Mouse (Mus musculus) fat pad, adult 2 months (tissue): ENCODE measurements around the gene Ahcy.
"Not testable (repeated sequence)": the region's sequence is repeated elsewhere in the genome, so short reads cannot be mapped to it uniquely, and the experiment has no call there.

ENCODE experiments used
- DNase-seq: peaks from one replicate; pipeline ENCODE4 v3.0.0-alpha.2; 2011; ENCODE audit warnings: low read depth, low spot score; ENCODE audit errors: extremely low read depth

Gene Ahcy

GRCm38 (mm10) chr2:155074766-155075330 lies 551 bp upstream of the Ahcy start:
- DNase-seq, result no peak

DNA sequence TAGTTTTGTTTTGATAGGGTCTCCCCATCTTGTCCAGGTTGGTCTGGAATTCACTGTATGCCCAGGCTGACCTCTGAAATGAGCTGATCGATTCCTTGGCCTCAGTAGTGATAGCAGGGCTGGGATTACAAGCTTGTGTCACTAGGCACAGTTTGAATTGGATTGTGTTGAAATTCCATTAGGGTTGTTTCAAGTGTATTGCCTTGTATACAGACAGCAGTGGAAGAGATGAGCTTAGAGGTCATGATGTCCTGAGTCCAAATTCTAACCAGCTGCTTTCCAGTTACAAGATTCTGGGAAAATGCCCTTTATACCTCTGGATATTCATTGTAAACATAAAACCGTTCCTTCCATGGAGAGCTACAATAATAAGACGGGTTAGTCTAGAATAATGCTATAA lies 950 bp downstream of the Ahcy start:
- no peak for DNase-seq

DNA sequence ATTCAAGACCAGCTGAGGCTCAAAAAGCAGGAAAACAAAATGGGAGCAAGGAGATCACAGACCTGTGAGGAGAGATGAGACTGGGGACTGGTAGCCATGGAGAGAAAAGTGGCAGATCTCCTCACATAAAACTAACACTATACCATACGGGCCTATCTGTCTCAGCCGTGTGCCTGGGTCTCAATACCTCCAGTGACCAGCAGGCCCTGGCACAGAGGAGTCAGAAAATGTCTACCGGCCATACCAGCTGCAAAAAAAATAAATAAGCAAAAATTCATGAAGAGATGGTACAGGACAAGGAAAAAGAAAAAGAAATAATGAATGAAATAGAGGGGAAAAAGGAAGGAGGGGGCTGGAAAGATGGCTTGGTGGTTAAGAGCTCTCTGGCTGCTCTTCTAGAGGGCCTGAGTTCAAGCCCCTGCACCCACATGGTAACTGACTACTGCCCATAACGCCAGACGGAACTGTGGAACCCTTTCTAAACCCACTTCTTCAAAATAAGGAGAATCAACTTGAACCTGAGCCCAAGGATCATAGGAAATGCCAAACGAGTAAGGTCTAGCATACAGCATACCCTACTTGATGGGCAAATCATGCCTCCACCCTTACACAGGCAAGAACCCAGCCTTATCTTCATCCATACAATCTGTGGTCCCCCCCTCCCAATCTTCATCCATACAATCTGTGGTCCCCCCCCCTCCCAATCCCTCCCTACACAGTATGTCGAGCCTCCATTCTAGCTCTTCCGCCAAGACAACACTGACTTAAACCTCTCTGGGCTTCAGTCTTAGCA lies 1.7 kb downstream of the Ahcy start:
- DNase-seq, result no peak

- DNase-seq, result peak; percentile 99
Measured at GRCm38 (mm10) chr2:155071027-155071426, 3.3 kb downstream of the Ahcy start.

- no peak for DNase-seq
Measured at GRCm38 (mm10) chr2:155057361-155057760, 16.9 kb downstream of the Ahcy start.

GRCm38 (mm10) chr2:155056076-155056578 lies 18.2 kb downstream of the Ahcy start:
- no peak for DNase-seq

GRCm38 (mm10) chr2:155054672-155055071 lies 19.6 kb downstream of the Ahcy start:
- no peak for DNase-seq

DNA sequence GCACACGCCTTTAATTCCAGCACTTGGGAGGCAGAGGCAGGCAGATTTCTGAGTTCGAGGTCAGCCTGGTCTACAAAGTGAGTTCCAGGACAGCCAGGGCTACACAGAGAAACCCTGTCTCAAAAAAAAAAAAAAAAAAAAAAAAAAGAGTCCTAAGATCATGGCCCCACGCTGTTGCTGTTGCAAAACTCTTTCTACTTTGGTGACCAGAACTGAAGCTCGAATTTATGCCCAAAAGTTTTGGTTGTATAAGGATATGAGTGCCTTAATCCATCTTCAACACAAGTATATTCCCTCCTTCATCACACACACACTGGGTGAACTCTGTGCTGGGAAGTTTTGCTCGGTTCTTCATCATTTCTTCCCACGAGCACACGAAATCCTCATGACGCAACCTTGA lies 20.8 kb downstream of the Ahcy start:
- not testable (repeated sequence) for DNase-seq

DNA sequence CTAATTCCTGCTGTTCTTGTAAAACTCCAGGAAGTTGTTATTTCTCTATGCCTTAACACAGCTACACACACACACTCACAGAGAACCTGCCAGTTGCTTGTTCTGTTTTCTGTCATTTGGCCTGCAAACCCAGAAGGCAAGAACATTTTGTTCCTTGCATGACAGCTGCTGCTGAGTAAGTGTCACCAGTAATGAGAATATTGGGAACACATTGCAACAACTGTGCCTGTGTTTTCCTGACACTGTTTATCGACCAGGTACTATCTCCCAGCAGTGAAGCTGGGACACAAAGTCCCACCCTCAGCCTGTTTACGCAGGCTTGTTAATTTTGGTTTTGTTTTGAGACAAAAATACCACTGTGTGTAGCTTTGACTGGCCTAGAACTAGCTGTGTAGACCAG lies 21.6 kb downstream of the Ahcy start:
- no peak for DNase-seq

- DNase-seq, result no peak
Measured at GRCm38 (mm10) chr2:155051622-155052351, 22.5 kb downstream of the Ahcy start.

DNA sequence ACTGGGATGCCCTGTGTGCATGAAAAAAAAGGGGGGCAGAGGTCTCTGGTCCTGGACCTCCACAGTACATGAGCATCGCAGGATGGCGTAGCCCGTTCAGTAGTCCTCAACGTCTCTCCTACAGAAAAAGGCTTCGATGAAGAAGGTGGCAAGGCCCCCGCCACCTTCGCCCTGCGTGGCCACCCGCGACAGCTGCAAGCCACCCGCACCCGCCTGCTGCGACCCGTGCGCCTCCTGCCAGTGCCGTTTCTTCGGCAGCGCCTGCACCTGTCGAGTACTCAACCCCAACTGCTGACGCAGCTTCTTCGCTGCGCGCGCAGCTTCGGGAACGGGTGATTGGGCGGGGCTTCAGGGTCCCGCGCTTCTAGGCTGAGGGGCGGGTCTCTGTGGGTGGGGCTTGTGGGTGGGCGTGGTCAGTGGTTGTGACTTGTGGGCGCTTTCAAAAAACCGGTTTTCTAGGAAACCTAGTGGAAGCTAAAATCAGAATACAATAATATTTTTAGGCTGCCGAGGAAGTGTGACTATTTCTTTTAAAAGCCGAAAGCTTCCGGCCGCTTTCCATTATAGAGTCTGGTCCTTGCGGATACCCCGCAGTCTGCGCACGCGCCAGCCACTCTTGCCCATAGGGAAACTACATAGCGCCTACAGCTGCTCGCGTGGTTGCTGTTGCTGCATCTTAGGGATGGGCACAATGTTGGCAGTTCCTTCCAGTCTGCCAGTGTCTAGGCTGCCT lies 23.6 kb downstream of the Ahcy start:
- no peak for DNase-seq

- no peak for DNase-seq
Measured at GRCm38 (mm10) chr2:155050108-155050503, 24.2 kb downstream of the Ahcy start.

- DNase-seq, result no peak
Measured at GRCm38 (mm10) chr2:155047452-155048178, 26.7 kb downstream of the Ahcy start.

- DNase-seq, result no peak
Measured at GRCm38 (mm10) chr2:155046803-155047202, 27.5 kb downstream of the Ahcy start.

GRCm38 (mm10) chr2:155045075-155045474 lies 29.2 kb downstream of the Ahcy start:
- DNase-seq, result no peak

DNA sequence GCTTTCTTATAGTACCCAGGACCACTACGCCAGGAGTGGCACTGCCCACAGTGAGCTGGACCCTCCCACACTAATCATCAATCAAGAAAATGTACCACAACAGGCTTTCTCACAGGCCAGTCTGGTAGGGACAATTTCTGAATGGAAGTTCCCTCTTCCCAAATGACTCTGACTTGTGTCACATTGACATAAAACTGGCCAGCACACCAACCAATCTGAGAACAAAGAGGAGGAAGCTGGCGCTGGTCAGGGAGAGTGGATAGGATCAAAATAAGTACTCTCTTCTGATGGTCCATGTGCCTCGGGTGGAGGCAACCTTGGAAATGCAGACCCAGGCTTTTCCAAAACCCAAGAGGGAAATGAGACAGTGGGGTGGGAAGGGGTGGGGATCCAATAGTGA lies 29.8 kb downstream of the Ahcy start:
- DNase-seq, result no peak

DNA sequence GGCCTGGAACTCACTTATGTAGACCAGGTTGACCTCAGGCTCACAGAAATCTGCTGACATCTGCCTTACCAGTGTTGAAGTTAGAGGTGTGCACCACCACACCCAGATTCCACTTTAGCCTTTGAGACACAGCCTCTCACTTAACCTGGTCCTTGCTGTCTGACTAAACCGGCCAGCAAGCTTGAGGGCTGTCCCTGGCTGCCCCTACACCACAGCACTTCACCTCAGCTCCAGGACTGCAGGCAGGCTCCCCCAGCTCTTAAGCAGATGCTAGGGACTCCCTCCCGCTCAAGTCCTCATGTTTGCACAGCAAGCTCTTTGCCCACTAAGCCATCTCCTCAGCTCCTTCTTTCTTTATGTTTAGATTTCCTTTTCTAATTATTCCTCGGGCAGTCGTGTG lies 34.3 kb downstream of the Ahcy start:
- DNase-seq, result no peak

DNA sequence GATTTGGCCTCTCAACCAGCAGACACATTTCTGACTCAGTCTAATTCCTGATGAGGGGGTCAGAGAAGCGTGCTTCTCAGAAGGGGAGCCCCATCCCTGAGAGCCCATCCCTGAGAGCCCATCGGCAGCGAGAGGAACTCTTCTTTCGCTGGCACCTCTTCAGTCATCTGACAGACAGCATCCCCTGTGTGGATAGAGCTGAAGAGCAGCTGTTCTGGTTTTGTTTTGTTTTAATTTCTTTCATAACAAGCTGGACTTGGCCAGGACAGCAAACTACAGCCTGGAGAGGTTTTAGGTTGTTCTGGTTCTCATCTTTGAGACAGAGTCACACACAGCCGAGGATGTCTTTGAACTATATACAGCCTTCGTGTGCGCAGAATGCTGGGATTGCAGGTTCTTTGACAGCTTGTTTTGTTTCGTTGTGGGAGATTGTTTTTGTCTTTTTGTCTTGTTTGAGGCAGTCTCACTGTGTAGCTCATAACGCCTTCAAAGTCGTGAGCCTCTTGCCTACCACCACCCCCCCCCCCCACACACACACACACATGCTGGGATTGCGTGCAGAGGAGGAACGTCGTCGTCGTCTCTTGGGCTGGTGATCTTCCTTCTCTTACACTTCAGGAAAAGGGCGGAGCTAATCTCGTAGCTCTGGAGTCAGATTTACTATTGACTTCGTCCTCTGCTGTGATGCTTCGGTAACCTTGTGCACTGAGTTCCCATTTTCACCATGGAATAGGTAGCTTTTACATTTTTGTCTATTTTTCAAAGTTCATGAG lies 41.2 kb downstream of the Ahcy start:
- no peak for DNase-seq

DNA sequence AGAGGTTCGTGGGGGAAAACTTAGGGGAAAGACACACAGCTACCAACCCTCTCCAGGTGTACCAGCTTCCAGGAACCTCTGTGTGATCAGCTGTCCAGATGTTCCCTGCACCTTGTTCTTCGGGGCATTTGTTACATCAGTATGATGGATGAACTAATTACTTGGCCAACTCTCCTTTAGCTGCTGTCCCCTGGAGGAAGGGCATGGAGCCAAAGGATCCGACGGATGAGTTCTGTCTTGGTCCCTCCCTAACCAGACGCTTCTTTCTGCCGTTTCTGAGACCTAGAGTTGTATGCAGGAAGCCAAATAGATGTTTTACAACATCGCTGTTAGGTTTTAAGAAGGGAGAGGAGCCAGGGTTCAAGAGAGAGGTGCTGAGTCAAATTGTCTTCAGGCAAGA lies 43.5 kb downstream of the Ahcy start:
- DNase-seq, result no peak
